Mouse (Mus musculus) G1E (cell line): ENCODE data around the gene Heg1.

Experiments used
- CTCF ChIP-seq: IDR thresholded peaks from 2 replicates; pipeline ENCODE4 v1.5.1; 2012; ENCODE audit warnings: low read depth, low read length, inconsistent platforms, mixed read lengths
- GATA2 ChIP-seq: IDR thresholded peaks from 2 replicates; pipeline ENCODE4 v1.6.1; 2012; ENCODE audit warnings: low read depth, low read length, inconsistent platforms, borderline replicate concordance
- TAL1 ChIP-seq: conservative IDR thresholded peaks from 2 replicates; pipeline ENCODE4 v1.6.1; 2012; ENCODE audit warnings: low read depth, low read length, inconsistent platforms, mixed read lengths

GRCm38 (mm10) chr16:33704289-33704688 lies 20.1 kb downstream of the Heg1 start:
- TF ChIP-seq CTCF (no peak), GATA2 (no peak), TAL1 (no peak)
